Comparison of ENCODE assay signal across 28 mouse cellular contexts in genomic region chr3:39669145-39669544, GRCm38 (mm10).
"Had no signal": no experiment of that assay in that cellular context is flagged by ENCODE, and none has a peak within 500 bp of the region (broad histone marks: within the 10 kb centered on the region; RNA-seq: fewer than 3 reads in every experiment).

No protein-coding gene starts in this region.

- H3K4me2 ChIP-seq: embryonic facial prominence, embryonic 12.5 days; embryonic facial prominence, embryonic 13.5 days; embryonic facial prominence, embryonic 15.5 days; forebrain, embryonic 12.5 days; forebrain, embryonic 13.5 days; forebrain, embryonic 15.5 days had no signal

- H3K27me3 ChIP-seq: embryonic facial prominence, embryonic 12.5 days; embryonic facial prominence, embryonic 13.5 days; embryonic facial prominence, embryonic 15.5 days; forebrain, embryonic 12.5 days; forebrain, embryonic 13.5 days; forebrain, embryonic 15.5 days had no signal

- H3K36me3 ChIP-seq: embryonic facial prominence, embryonic 10.5 days; embryonic facial prominence, embryonic 12.5 days; embryonic facial prominence, embryonic 13.5 days; embryonic facial prominence, embryonic 15.5 days; forebrain, embryonic 10.5 days; forebrain, embryonic 12.5 days; forebrain, embryonic 15.5 days had no signal

- H3K4me3 ChIP-seq: embryonic facial prominence, embryonic 10.5 days; embryonic facial prominence, embryonic 12.5 days; embryonic facial prominence, embryonic 13.5 days; embryonic facial prominence, embryonic 15.5 days; erythroblast, embryonic 14.5 days; forebrain, embryonic 10.5 days; forebrain, embryonic 12.5 days; forebrain, embryonic 13.5 days; forebrain, embryonic 15.5 days; gastrocnemius, adult 2 months had no signal

- DNase-seq: cerebellum, adult 2 months; cerebellum, adult 8-10 months; cerebellum, adult 9-10 months; cerebellum, adult 9-11 months; cerebellum, postnatal 10 days; cerebellum, postnatal 14 days; cerebellum, postnatal 25 days; cerebellum, postnatal 36 days; embryo, embryonic 11 days; forebrain, postnatal 0 days; gastrocnemius, adult 2 months; gastrocnemius, postnatal 10 days; gastrocnemius, postnatal 14 days; gastrocnemius, postnatal 25 days; gastrocnemius, postnatal 36 days; heart, adult 11 months; heart, adult 18-20 months had no signal

- ATAC-seq: forebrain, embryonic 13.5 days; forebrain, embryonic 14.5 days; forebrain, embryonic 15.5 days; forebrain, embryonic 16.5 days; forebrain, postnatal 0 days had no signal

- H3K27ac ChIP-seq: embryonic facial prominence, embryonic 10.5 days; embryonic facial prominence, embryonic 12.5 days; embryonic facial prominence, embryonic 13.5 days; embryonic facial prominence, embryonic 15.5 days; forebrain, embryonic 10.5 days; forebrain, embryonic 12.5 days; forebrain, embryonic 13.5 days; forebrain, embryonic 15.5 days; gastrocnemius, adult 2 months had no signal

- H3K9me3 ChIP-seq: embryonic facial prominence, embryonic 10.5 days; embryonic facial prominence, embryonic 12.5 days; embryonic facial prominence, embryonic 13.5 days; embryonic facial prominence, embryonic 15.5 days; forebrain, embryonic 10.5 days; forebrain, embryonic 12.5 days; forebrain, embryonic 13.5 days; forebrain, embryonic 15.5 days had no signal

- H3K9ac ChIP-seq: embryonic facial prominence, embryonic 12.5 days; embryonic facial prominence, embryonic 13.5 days; embryonic facial prominence, embryonic 15.5 days; forebrain, embryonic 12.5 days; forebrain, embryonic 13.5 days; forebrain, embryonic 15.5 days; forebrain, postnatal 0 days had no signal

- H3K4me1 ChIP-seq: embryonic facial prominence, embryonic 10.5 days; embryonic facial prominence, embryonic 12.5 days; forebrain, embryonic 10.5 days had no signal
